Mouse (Mus musculus): ENCODE results near the gene Vmn2r17. TPM values are rescaled to one million over a fixed set of nuclear protein-coding genes. Genes with fewer than 3 reads are reported as not detected.

Gene Vmn2r17
- total RNA-seq (2012; rRNA removed) (not detected in 2 replicates), total RNA-seq (2014; rRNA removed) (not detected in 2 replicates), polyA plus RNA-seq (2012; ENCODE audit: insufficient read length, low read depth) (not detected in 2 replicates)

GRCm38 (mm10) chr5:109419388-109419787, at the start of gene Vmn2r17:
Vmn2r17 (plus strand) TSS chr5:109419688.
- H3K36me3 ChIP-seq (replicated peaks in 1 of 2; ENCODE audit: control insufficient read depth in 1 of 2, insufficient read depth in 1 of 2, low read length in 1 of 2), result no peaks in the 10 kb centered on the region
- no peaks in the 10 kb centered on the region for H3K79me2 ChIP-seq (replicated peaks; ENCODE audit: control insufficient read depth, extremely low read depth, insufficient read depth, poor library complexity, severe bottlenecking)
- H3K4me3 ChIP-seq (replicated peaks in 1 of 3; ENCODE audit: low read depth in 2 of 3, low read length in 2 of 3, poor library complexity in 1 of 3), result no peak within 1 kb of the TSS
- H3K4me2 ChIP-seq (ENCODE audit: insufficient read depth, low read depth, poor library complexity, severe bottlenecking), result no peak within 1 kb of the TSS
- H3K9ac ChIP-seq (ENCODE audit: insufficient read depth, low read depth), result no peak within 1 kb of the TSS
- in situ Hi-C loops (cut with MboI; ENCODE audit: low pct_ligation_motif_present, low pct_unique_long_range_greater_than_20kb, low sequenced_read_pairs), result no loop called here
- no peak for DNase-seq (ENCODE audit: extremely low read depth)
- dilution Hi-C loops (cut with MboI; ENCODE audit: extremely low pct_ligation_motif_present, extremely low pct_unique_long_range_greater_than_20kb, low sequenced_read_pairs), result no loop called here
- no peaks in the 10 kb centered on the region for H3K4me1 ChIP-seq (ENCODE audit: control insufficient read depth in 1 of 2, insufficient read depth in 2 of 2)
- no peak within 1 kb of the TSS for H3K27ac ChIP-seq (ENCODE audit: insufficient read depth, low read depth)
- H3K9me3 ChIP-seq (replicated peaks; ENCODE audit: low read length), result no peaks in the 10 kb centered on the region
- TF ChIP-seq JUN (IDR thresholded peaks at IDR 0.05; ENCODE audit: insufficient read depth, low read depth, low read length), result no peak
- TF ChIP-seq SIN3A (IDR thresholded peaks at IDR 0.05; ENCODE audit: low read length), result no peak
- TF ChIP-seq UBTF (IDR thresholded peaks at IDR 0.05; ENCODE audit: low read depth, low read length), result no peak
- TF ChIP-seq SMC3 (IDR thresholded peaks at IDR 0.05; ENCODE audit: low read depth, low read length), result no peak
- TF ChIP-seq NELFE (IDR thresholded peaks at IDR 0.05; ENCODE audit: low read depth, low read length), result no peak
- no peak for TF ChIP-seq EP300 (IDR thresholded peaks at IDR 0.05; ENCODE audit: low read length)
- TF ChIP-seq POLR2AphosphoS2 (IDR thresholded peaks at IDR 0.05; ENCODE audit: low read depth, low read length), result no peak
- TF ChIP-seq TCF12 (IDR thresholded peaks at IDR 0.05; ENCODE audit: low read depth, low read length), result no peak
- no peak for TF ChIP-seq MYC (IDR thresholded peaks at IDR 0.05; ENCODE audit: low read depth, low read length)
- peaks cover 12% of the 10 kb centered on the region for H3K27me3 ChIP-seq (replicated peaks)

- H3K27ac ChIP-seq (ENCODE audit: insufficient read depth, low read depth), result no peak overlapping the region
- no peaks in the 10 kb centered on the region for H3K79me2 ChIP-seq (replicated peaks; ENCODE audit: control insufficient read depth, extremely low read depth, insufficient read depth, poor library complexity, severe bottlenecking)
- in situ Hi-C loops (cut with MboI; ENCODE audit: low pct_ligation_motif_present, low pct_unique_long_range_greater_than_20kb, low sequenced_read_pairs), result no loop called here
- no peak for DNase-seq (ENCODE audit: extremely low read depth)
- H3K4me2 ChIP-seq (ENCODE audit: insufficient read depth, low read depth, poor library complexity, severe bottlenecking), result no peak overlapping the region
- H3K9ac ChIP-seq (ENCODE audit: insufficient read depth, low read depth), result no peak overlapping the region
- no peaks in the 10 kb centered on the region for H3K4me1 ChIP-seq (ENCODE audit: control insufficient read depth in 1 of 2, insufficient read depth in 2 of 2)
- no peak for TF ChIP-seq GABPA (IDR thresholded peaks at IDR 0.05; ENCODE audit: insufficient replicate concordance, low read depth, low read length)
- no peak for TF ChIP-seq MEF2A (IDR thresholded peaks at IDR 0.05; ENCODE audit: borderline replicate concordance, low read depth, low read length)
- TF ChIP-seq ELF1 (IDR thresholded peaks at IDR 0.05; ENCODE audit: low read depth, low read length), result no peak
- TF ChIP-seq EP300 (IDR thresholded peaks at IDR 0.05; ENCODE audit: low read length), result no peak
- TF ChIP-seq SMC3 (IDR thresholded peaks at IDR 0.05; ENCODE audit: low read depth, low read length), result no peak
- no peak for TF ChIP-seq TCF12 (IDR thresholded peaks at IDR 0.05; ENCODE audit: low read depth, low read length)
- no peak for TF ChIP-seq TBP (conservative IDR thresholded peaks at IDR 0.05; ENCODE audit: low read depth, low read length)
- TF ChIP-seq NRF1 (IDR thresholded peaks at IDR 0.05; ENCODE audit: low read depth, low read length), result no peak
- TF ChIP-seq HCFC1 (IDR thresholded peaks at IDR 0.05; ENCODE audit: low read depth, low read length), result no peak
- H3K4me3 ChIP-seq (replicated peaks in 1 of 3; ENCODE audit: low read depth in 2 of 3, low read length in 2 of 3, poor library complexity in 1 of 3), result peak overlapping the region in 1 of 3 experiments; percentile 37
- dilution Hi-C loops (cut with MboI; ENCODE audit: extremely low pct_ligation_motif_present, extremely low pct_unique_long_range_greater_than_20kb, low sequenced_read_pairs), result no loop called here
- H3K36me3 ChIP-seq (replicated peaks in 1 of 2; ENCODE audit: control insufficient read depth in 1 of 2, insufficient read depth in 1 of 2, low read length in 1 of 2), result no peaks in the 10 kb centered on the region
- H3K9me3 ChIP-seq (replicated peaks; ENCODE audit: low read length), result no peaks in the 10 kb centered on the region
- H3K27me3 ChIP-seq (replicated peaks), result peaks cover 24% of the 10 kb centered on the region
Observed at GRCm38 (mm10) chr5:109466576-109467506, 47.4 kb downstream of the Vmn2r17 start.

All from CH12.LX (cell line).